Mouse (Mus musculus) limb, embryonic 11.5 days (tissue): ENCODE data around the gene Krt19. TPM values are rescaled to one million over a fixed set of nuclear protein-coding genes. Genes with fewer than 3 reads are reported as not detected.
A peak's percentile ranks its signal among the peaks of the same experiment; 100 is the strongest.

ENCODE experiments used
- ATAC-seq: fragments of 200-750 bp; cut with Nextera tagmentation; 2 replicates; pipeline ENCODE4 v1.8.0; 2017; ENCODE audit warnings: low read depth; ENCODE audit not compliant: insufficient number of reproducible peaks, low FRiP score, low TSS enrichment
- DNase-seq: peaks from one replicate; pipeline ENCODE4 v3.0.0-alpha.2; 2015; ENCODE audit warnings: low spot score
- H3K27ac ChIP-seq: fragments of 300-500 bp; sonication (generic); replicated peaks from 2 replicates; pipeline ENCODE4 v1.5.1; 2014; ENCODE audit warnings: low read depth, mild to moderate bottlenecking, low read length
- H3K27me3 ChIP-seq: fragments of 300-500 bp; sonication (generic); 2 replicates; pipeline ENCODE4 v1.6.1; 2014; ENCODE audit warnings: mild to moderate bottlenecking, low read length, mixed read lengths; ENCODE audit not compliant: control insufficient read depth, insufficient read depth
- H3K36me3 ChIP-seq: fragments of 300-500 bp; sonication (generic); 2 replicates; pipeline ENCODE4 v1.6.1; 2014; ENCODE audit warnings: mild to moderate bottlenecking, low read length, moderate library complexity, mixed read lengths; ENCODE audit not compliant: control insufficient read depth, insufficient read depth
- H3K4me1 ChIP-seq: fragments of 300-500 bp; sonication (generic); 2 replicates; pipeline ENCODE4 v1.6.1; 2014; ENCODE audit warnings: low read length, mixed read lengths; ENCODE audit not compliant: control insufficient read depth, insufficient read depth
- H3K4me2 ChIP-seq: fragments of 300-500 bp; sonication (generic); 2 replicates; pipeline ENCODE4 v1.6.1; 2014; ENCODE audit warnings: low read depth, mild to moderate bottlenecking, moderate library complexity; ENCODE audit not compliant: severe bottlenecking
- H3K4me3 ChIP-seq: fragments of 300-500 bp; sonication (generic); 2 replicates; pipeline ENCODE4 v1.5.1; 2014; ENCODE audit warnings: low read depth, low read length
- H3K9ac ChIP-seq: fragments of 300-500 bp; sonication (generic); 2 replicates; pipeline ENCODE4 v1.6.1; 2014; ENCODE audit warnings: mild to moderate bottlenecking, low read length
- H3K9me3 ChIP-seq: fragments of 300-500 bp; sonication (generic); 2 replicates; pipeline ENCODE4 v1.6.1; 2016; ENCODE audit warnings: low read length; ENCODE audit not compliant: control insufficient read depth
- WGBS: fragments of 180-500 bp; shearing (Covaris S2); extraction: QIAGEN DNeasy Blood & Tissue Kit; methylation state at CpG from one replicate; pipeline ENCODE4 v1.1.7; 2014; 5-methylcytosine and 5-hydroxymethylcytosine counted together
- polyA plus RNA-seq: library from polyadenylated mRNA; unstranded; fragments of >200 nt; fragmentation: Nextera tagmentation; extraction: Ambion mirVana; gene quantifications from 2 replicates; pipeline ENCODE4 v1.2.1, GENCODE M21; 2014

Gene Krt19
- polyA plus RNA-seq, 1 experiment from 2014 or later, result 6.4 TPM

DNA sequence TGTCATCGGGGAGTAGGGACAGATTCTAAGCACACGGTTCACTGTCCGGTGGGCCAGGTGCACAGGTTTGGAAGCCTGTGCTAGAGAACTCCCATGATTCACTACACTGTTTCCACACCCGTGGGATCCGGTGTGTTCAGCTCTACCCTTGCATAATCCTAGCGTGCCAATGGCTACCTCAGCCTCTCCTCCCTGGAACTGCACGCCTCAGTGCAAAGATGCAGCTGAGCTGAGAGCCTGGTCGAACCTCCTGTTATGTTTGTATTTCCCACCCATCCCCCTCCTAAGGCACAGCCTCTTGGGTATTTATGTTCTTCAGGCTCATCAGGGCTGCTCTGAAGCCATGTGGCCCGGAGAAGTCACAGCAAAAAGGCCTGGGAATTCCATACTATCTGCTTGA lies 50.6 kb downstream of the Krt19 start:
- ATAC-seq (no peak), DNase-seq (no peak)
- Histone ChIP-seq H3K36me3 (no peaks in the 10 kb centered on the region), H3K27me3 (no peaks in the 10 kb centered on the region), H3K9me3 (no peaks in the 10 kb centered on the region), H3K9ac (no peak overlapping the region), H3K4me2 (no peak overlapping the region), H3K27ac (no peak overlapping the region), H3K4me3 (no peak overlapping the region), H3K4me1 (no peaks in the 10 kb centered on the region)
- WGBS, result 81% methylated on average over 9 of the region's 9 CpGs

DNA sequence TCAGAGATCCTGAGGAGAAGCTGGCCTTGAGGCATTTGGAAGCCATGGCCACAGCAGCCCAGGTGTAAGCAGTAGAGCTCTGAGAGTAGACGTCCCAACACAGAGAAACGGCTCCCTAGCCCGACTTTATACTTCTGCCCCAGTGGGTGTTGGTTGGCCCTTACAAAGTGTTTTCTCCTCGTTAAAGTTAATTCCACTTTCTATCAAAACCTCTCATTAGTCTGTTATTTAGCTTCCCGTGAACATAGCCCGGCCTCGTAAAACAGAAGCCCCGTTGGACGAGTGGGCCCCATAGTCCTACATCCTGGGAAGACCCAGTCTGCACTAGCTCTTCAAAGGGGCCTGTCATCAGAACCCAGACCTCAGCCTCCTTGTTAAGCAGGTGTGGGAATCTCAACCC lies 52.3 kb downstream of the Krt19 start, which contains the start of gene Krt35:
Gene Krt35 (minus strand): TSS at position 101 of the 400 bp plus-strand sequence.
- H3K4me2 ChIP-seq, result no peak within 1 kb of the TSS
- H3K9me3 ChIP-seq, result no peaks in the 10 kb centered on the region
- 31% methylated on average over 9 of the region's 9 CpGs for WGBS
- H3K4me1 ChIP-seq, result no peaks in the 10 kb centered on the region
- DNase-seq, result peak; percentile 24
- no peak within 1 kb of the TSS for H3K4me3 ChIP-seq
- no peak within 1 kb of the TSS for H3K9ac ChIP-seq
- no peak within 1 kb of the TSS for H3K27ac ChIP-seq
- H3K36me3 ChIP-seq, result no peaks in the 10 kb centered on the region
- H3K27me3 ChIP-seq, result no peaks in the 10 kb centered on the region
- no peak for ATAC-seq

Other genes starting within 250 kb of the Krt19 start
- gene Krtap31-1, start 240.7 kb downstream of the Krt19 start, polyA plus RNA-seq, result not detected in 2 replicates
- gene Gm11565, start 233.9 kb downstream of the Krt19 start, polyA plus RNA-seq, result not detected in 2 replicates
- gene Krtap31-2, start 212.4 kb downstream of the Krt19 start, polyA plus RNA-seq, result not detected in 2 replicates
- not detected in 2 replicates for gene Krtap9-5, start 200.2 kb downstream of the Krt19 start, polyA plus RNA-seq
- gene Krtap29-1, start 169.6 kb downstream of the Krt19 start, polyA plus RNA-seq, result not detected in 2 replicates
- gene Krtap16-1, start 162.1 kb downstream of the Krt19 start, polyA plus RNA-seq, result not detected in 2 replicates
- 0.48 and 1.0 TPM in 2 replicates for gene Krtap17-1, start 154.7 kb downstream of the Krt19 start, polyA plus RNA-seq
- gene Krt33a, start 132.5 kb downstream of the Krt19 start, polyA plus RNA-seq, result not detected in 2 replicates
- 0.15 and 0.16 TPM in 2 replicates for gene Krt33b, start 118.8 kb downstream of the Krt19 start, polyA plus RNA-seq
- gene Krt34, start 107.1 kb downstream of the Krt19 start, polyA plus RNA-seq, result not detected in 2 replicates
- not detected in 2 replicates for gene Krt31, start 98.1 kb downstream of the Krt19 start, polyA plus RNA-seq
- not detected in 2 replicates for gene Krt32, start 60.4 kb downstream of the Krt19 start, polyA plus RNA-seq
- gene Krt35, start 52.4 kb downstream of the Krt19 start, polyA plus RNA-seq, result 0.11 TPM in 1 of 2 replicates, not detected in the other
- 0.08 and 0.11 TPM in 2 replicates for gene Krt36, start 43.0 kb downstream of the Krt19 start, polyA plus RNA-seq
- not detected in 2 replicates for gene Krt13, start 27.1 kb downstream of the Krt19 start, polyA plus RNA-seq
- gene Krt15, start 12.7 kb downstream of the Krt19 start, polyA plus RNA-seq, result 3.4 and 6.7 TPM in 2 replicates
- gene Krt9, start 44.6 kb upstream of the Krt19 start, polyA plus RNA-seq, result 0.07 and 0.09 TPM in 2 replicates
- 47.5 and 49.6 TPM in 2 replicates for gene Krt14, start 58.9 kb upstream of the Krt19 start, polyA plus RNA-seq
- not detected in 2 replicates for gene Krt16, start 100.2 kb upstream of the Krt19 start, polyA plus RNA-seq
- gene Krt17, start 112.4 kb upstream of the Krt19 start, polyA plus RNA-seq, result 11.2 and 11.6 TPM in 2 replicates
- gene Krt42, start 121.2 kb upstream of the Krt19 start, polyA plus RNA-seq, result 0.09 and 0.26 TPM in 2 replicates
- 1,608 and 1,642 TPM in 2 replicates for gene Eif1, start 171.2 kb upstream of the Krt19 start, polyA plus RNA-seq
- gene Gast, start 185.7 kb upstream of the Krt19 start, polyA plus RNA-seq, result not detected in 2 replicates
- 0.38 and 0.39 TPM in 2 replicates for gene Hap1, start 207.5 kb upstream of the Krt19 start, polyA plus RNA-seq
- 29.8 and 32.3 TPM in 2 replicates for gene Jup, start 249.1 kb upstream of the Krt19 start, polyA plus RNA-seq